Mouse (Mus musculus) embryo, embryonic 11 days (tissue): ENCODE data around the gene Dysf.

Source experiments
- DNase-seq: peaks from one replicate; pipeline ENCODE4 v3.0.0-alpha.2; 2015

The Dysf gene

GRCm38 (mm10) chr6:84243385-84243784, 235.0 kb downstream of the Dysf start:
- no peak for DNase-seq

DNA sequence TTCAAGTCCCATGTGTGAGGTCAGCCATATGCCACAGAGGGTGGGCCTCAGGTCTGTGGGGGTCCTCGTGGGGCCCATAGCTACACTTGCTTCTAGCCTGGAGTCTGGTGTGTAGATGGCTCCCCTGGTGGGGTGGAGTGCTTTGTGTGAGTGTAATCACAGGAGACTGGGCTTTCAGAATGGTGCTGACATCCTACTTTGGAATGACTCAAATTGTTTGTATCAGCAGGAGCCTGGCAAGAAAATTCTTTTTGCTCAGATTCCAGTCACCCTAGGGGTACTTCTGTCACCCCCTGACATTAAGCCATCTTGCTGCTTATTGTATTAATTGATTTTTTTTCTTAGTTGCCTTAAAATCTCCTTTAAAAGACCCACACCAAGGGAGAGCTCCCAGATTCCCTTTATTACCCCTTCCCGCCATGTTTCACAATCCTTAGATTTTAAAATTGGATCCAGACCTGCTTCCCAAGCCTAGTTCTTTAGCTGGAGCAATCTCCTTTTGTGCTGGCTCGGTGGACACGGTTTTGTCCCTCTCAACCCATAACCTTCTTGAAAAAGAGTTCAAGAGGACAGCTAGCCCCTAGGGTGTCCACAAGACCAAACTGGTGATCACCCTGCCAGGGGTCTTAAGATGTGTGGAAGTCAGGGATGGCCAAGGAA, 237.8 kb downstream of the Dysf start:
- DNase-seq: no peak

DNA sequence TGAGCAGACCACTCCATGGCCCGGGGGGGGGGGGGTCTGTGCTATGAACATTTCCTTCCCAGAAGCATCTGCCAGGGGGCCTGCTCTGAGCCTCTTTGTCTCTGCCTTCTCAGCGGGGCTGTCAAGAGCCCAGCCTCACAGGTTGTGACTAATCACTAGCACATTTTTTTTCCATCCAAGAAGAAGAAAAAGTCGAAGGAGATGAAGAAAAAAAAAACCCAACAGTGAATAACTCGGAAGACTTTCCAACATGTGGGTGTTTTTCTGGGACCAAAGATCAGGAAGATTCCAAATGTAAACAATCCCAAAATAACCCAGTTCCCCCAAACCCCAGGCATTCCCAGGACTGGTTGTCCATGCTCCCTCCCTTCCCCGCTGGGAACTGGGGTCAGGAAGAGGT, 238.6 kb downstream of the Dysf start:
- no peak for DNase-seq
